Mouse (Mus musculus): ENCODE measurements around the gene Cdrt4.

DNA sequence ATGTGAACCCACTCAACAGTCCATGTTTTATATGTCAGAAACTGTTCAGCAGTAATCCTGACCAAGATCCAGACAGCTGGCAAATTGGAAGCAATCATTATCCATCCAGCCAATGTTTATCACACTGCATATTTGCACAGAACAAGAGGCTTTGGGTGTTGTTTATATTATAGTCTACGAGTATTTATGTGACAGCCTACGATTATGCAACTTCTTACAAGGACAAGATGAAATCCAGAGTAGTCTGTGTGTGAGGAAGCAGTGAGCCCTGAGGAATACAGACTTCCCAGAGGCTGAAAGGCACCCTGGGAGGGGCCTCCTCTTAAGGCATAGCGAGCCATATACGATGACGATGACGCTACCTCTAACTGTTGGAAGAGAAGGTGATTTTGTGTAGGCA, 74.5 kb downstream of the Cdrt4 start:
- TF ChIP-seq POLR2A (IDR thresholded peaks at IDR 0.05; ENCODE audit: low read depth, low read length) (no peak), USF1 (IDR thresholded peaks at IDR 0.05; ENCODE audit: low read depth, low read length) (no peak), MEF2A (IDR thresholded peaks at IDR 0.05; ENCODE audit: borderline replicate concordance, low read depth, low read length) (no peak), POLR2AphosphoS2 (IDR thresholded peaks at IDR 0.05; ENCODE audit: low read depth, low read length) (no peak), USF2 (conservative IDR thresholded peaks at IDR 0.05; ENCODE audit: low read depth, low read length) (no peak)

Measured in CH12.LX (cell line).